Mouse (Mus musculus): ENCODE measurements around the gene Shisal1. TPM values are rescaled to one million over a fixed set of nuclear protein-coding genes. Genes with fewer than 3 reads are reported as not detected.

Shisal1 gene
- polyA plus RNA-seq (2015; fragmentation: Nextera tagmentation; extraction: Ambion mirVana): 1.9 and 2.0 TPM in 2 replicates

DNA sequence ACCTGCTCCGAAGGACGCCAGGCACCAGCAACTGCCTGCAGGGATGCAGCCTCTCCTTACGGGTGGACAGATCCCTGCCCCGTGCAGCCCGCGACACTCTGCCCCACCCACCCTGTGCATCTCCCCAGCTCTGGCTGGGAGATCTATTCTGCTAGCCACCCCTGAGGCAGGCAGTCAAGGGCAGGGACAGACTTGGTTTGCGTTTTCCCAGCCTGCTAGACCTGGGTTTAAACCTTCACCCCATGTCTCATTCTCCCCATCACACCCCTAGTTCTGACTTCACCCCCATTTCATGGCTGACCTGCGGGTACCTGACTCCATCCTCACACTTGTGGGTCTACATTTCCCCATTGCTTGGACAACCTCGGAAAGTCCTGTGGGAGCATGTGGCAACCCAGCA is at the start of gene Shisal1:
Gene Shisal1, minus strand, starts transcription at position 101 of the 400 bp plus-strand sequence.
- no peaks in the 10 kb centered on the region for H3K36me3 ChIP-seq (ENCODE audit: insufficient read depth, low read length)
- no peak for ATAC-seq (ENCODE audit: low FRiP score, low TSS enrichment)
- peak within 1 kb of the TSS; percentile 79 for H3K9ac ChIP-seq (replicated peaks; ENCODE audit: low read length)
- H3K9me3 ChIP-seq (ENCODE audit: low read length): no peaks in the 10 kb centered on the region
- H3K27ac ChIP-seq (ENCODE audit: low read length): no peak within 1 kb of the TSS
- peak within 1 kb of the TSS; percentile 56 for H3K4me3 ChIP-seq (ENCODE audit: low read length)
- peaks cover 43% of the 10 kb centered on the region for H3K27me3 ChIP-seq (ENCODE audit: insufficient read depth, low read length)
- peak within 1 kb of the TSS; percentile 97 for H3K4me2 ChIP-seq (replicated peaks; ENCODE audit: low read depth, low read length)
- H3K4me1 ChIP-seq (ENCODE audit: insufficient read depth, low read length): peaks cover 39% of the 10 kb centered on the region
- WGBS: 17% methylated on average over 9 of the region's 9 CpGs

DNA sequence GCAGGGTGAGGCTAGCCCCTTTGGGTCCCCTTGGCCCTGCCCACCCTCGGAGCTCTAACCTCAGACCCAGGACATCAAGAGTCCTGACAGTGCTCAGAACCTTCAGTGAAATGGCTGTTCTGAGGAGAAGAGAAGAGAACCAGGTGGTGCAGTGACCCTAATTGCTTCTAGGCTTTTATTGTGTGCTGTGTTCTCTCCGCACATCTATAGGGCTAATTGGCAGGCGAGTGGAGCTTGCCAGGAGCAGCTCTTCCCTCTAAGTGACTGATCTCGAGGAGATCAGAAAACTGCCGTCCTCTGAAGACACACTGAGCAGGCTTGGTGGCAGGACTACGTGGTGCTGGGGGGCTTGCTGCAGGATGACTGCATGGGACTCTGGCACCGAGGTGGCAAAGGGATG is 43.6 kb upstream of the Shisal1 start:
- 44% methylated on average over 7 of the region's 7 CpGs for WGBS
- Histone ChIP-seq H3K4me1 (ENCODE audit: insufficient read depth, low read length) (peaks cover 12% of the 10 kb centered on the region; the same call in 1 of the 2 replicates), H3K9me3 (ENCODE audit: low read length) (no peaks in the 10 kb centered on the region), H3K36me3 (ENCODE audit: insufficient read depth, low read length) (no peaks in the 10 kb centered on the region), H3K4me3 (ENCODE audit: low read length) (no peak overlapping the region), H3K27me3 (ENCODE audit: insufficient read depth, low read length) (no peaks in the 10 kb centered on the region), H3K9ac (replicated peaks; ENCODE audit: low read length) (no peak overlapping the region), H3K27ac (ENCODE audit: low read length) (no peak overlapping the region), H3K4me2 (replicated peaks; ENCODE audit: low read depth, low read length) (no peak overlapping the region)
- ATAC-seq (ENCODE audit: low FRiP score, low TSS enrichment): no peak

DNA sequence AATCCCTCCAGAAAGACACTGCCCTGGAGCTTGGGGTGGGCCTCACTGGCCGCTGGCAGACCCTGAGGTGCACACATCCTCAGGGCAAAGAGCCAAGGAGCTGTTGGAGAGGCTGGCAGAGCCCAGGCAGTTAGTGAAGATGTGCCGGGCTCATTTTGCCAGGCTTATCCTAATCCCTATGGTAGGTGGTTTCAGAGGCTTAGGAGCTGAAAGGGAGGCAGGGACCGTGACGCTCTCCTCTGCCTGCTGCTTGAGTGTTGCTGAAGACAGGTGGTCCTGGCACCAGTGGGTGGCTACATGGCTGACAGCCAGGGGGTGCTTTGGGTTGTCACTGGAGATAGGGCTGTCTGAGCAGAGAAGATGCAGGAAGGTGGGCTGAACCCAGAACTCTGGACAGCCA is 37.4 kb upstream of the Shisal1 start:
- Histone ChIP-seq H3K4me2 (replicated peaks; ENCODE audit: low read depth, low read length) (no peak overlapping the region), H3K4me3 (ENCODE audit: low read length) (no peak overlapping the region), H3K9ac (replicated peaks; ENCODE audit: low read length) (peak overlapping the region; percentile 1; the same call in 1 of the 2 replicates), H3K9me3 (ENCODE audit: low read length) (no peaks in the 10 kb centered on the region), H3K27me3 (ENCODE audit: insufficient read depth, low read length) (0 out of 2 replicates have a peak, but pooled peaks cover 4% of the 10 kb centered on the region), H3K27ac (ENCODE audit: low read length) (0 out of 2 replicates have a peak overlapping the region, but pooled peaks have one; percentile 3), H3K36me3 (ENCODE audit: insufficient read depth, low read length) (no peaks in the 10 kb centered on the region), H3K4me1 (ENCODE audit: insufficient read depth, low read length) (peaks cover 44% of the 10 kb centered on the region)
- WGBS: 54% methylated on average over 4 of the region's 4 CpGs
- no peak for ATAC-seq (ENCODE audit: low FRiP score, low TSS enrichment)

DNA sequence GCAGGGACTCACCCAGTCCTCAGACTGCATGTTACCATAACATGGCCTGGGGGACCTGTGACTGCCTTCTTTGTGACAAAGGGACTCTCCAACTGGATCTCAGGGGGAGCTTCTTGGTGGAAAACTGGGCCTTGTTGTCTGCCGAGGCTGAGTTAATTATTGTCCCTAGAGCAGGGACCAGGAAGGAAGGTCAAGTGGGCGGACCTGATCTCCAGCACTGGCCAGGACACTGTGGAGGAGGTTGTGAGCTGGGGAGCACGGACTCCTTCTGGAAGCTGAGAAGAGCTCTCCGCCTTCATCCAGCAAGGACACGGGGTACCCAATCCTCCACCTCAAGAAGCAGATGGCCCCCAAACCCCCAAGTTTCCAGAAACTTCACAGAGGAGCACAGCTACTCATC is 36.7 kb upstream of the Shisal1 start:
- Histone ChIP-seq H3K4me1 (ENCODE audit: insufficient read depth, low read length) (peaks cover 44% of the 10 kb centered on the region), H3K9me3 (ENCODE audit: low read length) (no peaks in the 10 kb centered on the region), H3K4me2 (replicated peaks; ENCODE audit: low read depth, low read length) (0 out of 2 replicates have a peak overlapping the region, but pooled peaks have one; percentile 13), H3K27ac (ENCODE audit: low read length) (0 out of 2 replicates have a peak overlapping the region, but pooled peaks have one; percentile 48), H3K36me3 (ENCODE audit: insufficient read depth, low read length) (no peaks in the 10 kb centered on the region), H3K4me3 (ENCODE audit: low read length) (no peak overlapping the region), H3K27me3 (ENCODE audit: insufficient read depth, low read length) (0 out of 2 replicates have a peak, but pooled peaks cover 4% of the 10 kb centered on the region), H3K9ac (replicated peaks; ENCODE audit: low read length) (peak overlapping the region; percentile 34; the same call in 1 of the 2 replicates)
- peak; percentile 73; the same call in 1 of the 2 replicates for ATAC-seq (ENCODE audit: low FRiP score, low TSS enrichment)
- 15% methylated on average over 5 of the region's 5 CpGs for WGBS

DNA sequence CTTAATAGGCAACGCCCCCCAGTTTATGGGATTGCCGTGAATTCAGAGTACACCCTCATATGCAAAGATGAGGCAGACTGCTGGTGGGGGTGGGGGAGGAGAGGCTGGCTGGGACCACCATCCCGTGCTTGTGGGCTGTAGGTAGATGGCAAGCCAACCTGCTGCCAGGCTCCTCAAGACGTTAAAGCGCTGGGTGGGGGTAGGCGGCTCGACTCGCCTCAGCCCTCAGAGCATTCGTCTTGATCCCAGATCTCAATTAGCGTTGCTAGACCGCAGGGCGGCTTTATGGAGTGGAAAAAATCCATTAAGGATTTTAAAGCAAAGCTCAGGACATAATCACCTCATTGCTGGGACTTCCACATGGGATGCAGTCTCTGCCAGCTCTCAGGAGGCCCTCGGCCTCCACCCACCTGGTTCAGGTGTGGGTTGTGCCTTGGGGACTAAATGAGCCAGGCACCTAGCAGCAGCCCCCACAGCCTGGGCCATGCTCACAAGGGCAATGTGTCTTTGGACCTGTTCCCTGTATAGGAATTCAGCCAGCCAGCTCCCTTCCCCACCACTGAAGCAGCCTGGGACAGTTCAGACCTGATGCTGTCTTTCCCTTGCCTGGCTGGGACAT is 34.5 kb upstream of the Shisal1 start:
- ATAC-seq (ENCODE audit: low FRiP score, low TSS enrichment): peak; percentile 67
- Histone ChIP-seq H3K4me2 (replicated peaks; ENCODE audit: low read depth, low read length) (no peak overlapping the region), H3K4me1 (ENCODE audit: insufficient read depth, low read length) (peaks cover 35% of the 10 kb centered on the region), H3K27me3 (ENCODE audit: insufficient read depth, low read length) (0 out of 2 replicates have a peak, but pooled peaks cover 4% of the 10 kb centered on the region), H3K36me3 (ENCODE audit: insufficient read depth, low read length) (no peaks in the 10 kb centered on the region), H3K9ac (replicated peaks; ENCODE audit: low read length) (no peak overlapping the region), H3K4me3 (ENCODE audit: low read length) (no peak overlapping the region), H3K9me3 (ENCODE audit: low read length) (no peaks in the 10 kb centered on the region), H3K27ac (ENCODE audit: low read length) (peak overlapping the region; percentile 64; the same call in 1 of the 2 replicates)
- 31% methylated on average over 13 of the region's 13 CpGs for WGBS

DNA sequence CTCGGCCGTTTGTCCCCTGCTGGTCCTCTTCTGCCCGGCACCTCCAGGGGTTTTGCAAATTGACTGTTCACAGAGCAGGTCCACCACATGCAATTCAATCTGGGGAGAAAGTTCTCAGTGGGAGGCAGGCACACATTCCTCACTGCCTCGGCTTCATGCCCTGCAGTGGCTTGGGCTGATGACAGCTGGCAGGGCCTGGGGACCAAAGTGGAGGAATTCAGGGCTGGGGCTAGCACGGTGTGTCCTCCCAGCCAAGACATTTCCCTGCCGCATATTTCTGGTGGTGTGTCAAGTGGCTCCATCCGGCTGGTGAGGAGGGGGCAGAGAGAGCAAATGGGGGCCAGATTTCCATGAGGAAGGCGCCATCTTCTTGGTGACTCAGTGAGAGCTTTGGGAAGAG is 22.5 kb upstream of the Shisal1 start:
- H3K4me1 ChIP-seq (ENCODE audit: insufficient read depth, low read length): peaks cover 17% of the 10 kb centered on the region
- ATAC-seq (ENCODE audit: low FRiP score, low TSS enrichment): no peak
- no peaks in the 10 kb centered on the region for H3K9me3 ChIP-seq (ENCODE audit: low read length)
- WGBS: 30% methylated on average over 8 of the region's 8 CpGs
- no peak overlapping the region for H3K4me2 ChIP-seq (replicated peaks; ENCODE audit: low read depth, low read length)
- H3K36me3 ChIP-seq (ENCODE audit: insufficient read depth, low read length): no peaks in the 10 kb centered on the region
- H3K27me3 ChIP-seq (ENCODE audit: insufficient read depth, low read length): peaks cover 2% of the 10 kb centered on the region; the same call in 1 of the 2 replicates
- no peak overlapping the region for H3K27ac ChIP-seq (ENCODE audit: low read length)
- no peak overlapping the region for H3K4me3 ChIP-seq (ENCODE audit: low read length)
- no peak overlapping the region for H3K9ac ChIP-seq (replicated peaks; ENCODE audit: low read length)

DNA sequence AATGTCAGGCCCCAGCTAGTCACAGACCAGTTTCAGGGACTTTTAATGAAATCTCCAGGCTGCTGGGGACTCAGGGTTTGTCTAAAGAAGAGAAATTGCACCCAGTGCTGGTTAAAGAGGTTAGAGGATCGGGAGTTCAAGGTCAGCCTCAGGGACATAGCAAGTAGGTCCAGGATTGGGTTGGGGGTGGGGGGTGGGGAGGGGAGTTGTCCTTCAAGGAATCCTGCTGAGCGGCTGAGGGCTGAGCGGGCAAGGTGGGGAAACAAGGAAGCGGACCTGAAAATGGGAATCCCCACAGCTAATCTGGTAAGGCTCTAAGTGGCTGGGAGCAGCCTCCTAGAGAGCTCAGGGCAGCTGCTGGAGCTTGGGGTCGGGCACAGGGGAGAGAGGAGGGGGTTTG is 20.9 kb upstream of the Shisal1 start:
- ATAC-seq (ENCODE audit: low FRiP score, low TSS enrichment): no peak
- Histone ChIP-seq H3K27me3 (ENCODE audit: insufficient read depth, low read length) (peaks cover 2% of the 10 kb centered on the region; the same call in 1 of the 2 replicates), H3K9me3 (ENCODE audit: low read length) (no peaks in the 10 kb centered on the region), H3K9ac (replicated peaks; ENCODE audit: low read length) (no peak overlapping the region), H3K4me1 (ENCODE audit: insufficient read depth, low read length) (peaks cover 17% of the 10 kb centered on the region), H3K4me2 (replicated peaks; ENCODE audit: low read depth, low read length) (no peak overlapping the region), H3K4me3 (ENCODE audit: low read length) (no peak overlapping the region), H3K27ac (ENCODE audit: low read length) (no peak overlapping the region), H3K36me3 (ENCODE audit: insufficient read depth, low read length) (no peaks in the 10 kb centered on the region)
- 75% methylated on average over 5 of the region's 5 CpGs for WGBS

DNA sequence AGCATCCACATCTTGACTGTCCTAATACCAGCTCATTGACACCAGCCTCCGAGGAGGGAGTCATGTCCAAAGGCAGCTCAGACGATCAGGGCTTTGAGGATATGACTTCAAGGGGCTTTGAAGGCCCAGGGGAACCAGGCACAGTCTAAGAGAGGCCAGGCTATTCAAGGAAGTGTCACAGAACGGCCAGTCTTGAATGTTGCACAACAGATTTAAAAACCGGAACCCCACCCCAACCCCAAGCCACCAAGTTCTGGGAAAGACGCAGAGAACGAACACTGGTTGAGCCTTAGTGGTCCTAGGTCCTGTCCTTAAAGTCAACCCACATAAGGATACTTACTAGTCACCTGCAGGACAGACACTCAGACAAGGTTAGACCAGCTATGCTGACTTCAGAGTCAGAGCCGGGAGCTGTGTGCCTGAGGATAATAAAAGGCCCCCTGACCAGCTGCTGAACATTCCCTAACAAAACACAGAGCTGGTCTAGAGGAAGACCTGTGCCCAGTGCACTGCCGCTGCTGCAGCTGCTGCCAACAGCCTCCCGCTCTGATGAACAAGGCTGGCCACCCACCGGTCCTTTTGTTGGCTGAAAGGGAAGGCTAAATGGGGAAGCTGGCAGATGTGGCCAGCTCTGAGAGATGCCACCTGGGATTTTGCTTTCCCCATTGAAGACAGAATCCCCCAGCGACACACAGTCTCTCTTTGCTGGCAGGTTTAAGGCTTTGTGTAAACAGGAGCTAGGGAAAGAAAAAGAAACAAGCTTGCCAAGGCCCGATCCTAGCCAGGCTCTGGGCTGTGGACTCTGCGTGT is 19.8 kb upstream of the Shisal1 start:
- Histone ChIP-seq H3K4me1 (ENCODE audit: insufficient read depth, low read length) (peaks cover 17% of the 10 kb centered on the region), H3K4me2 (replicated peaks; ENCODE audit: low read depth, low read length) (no peak overlapping the region), H3K36me3 (ENCODE audit: insufficient read depth, low read length) (no peaks in the 10 kb centered on the region), H3K9ac (replicated peaks; ENCODE audit: low read length) (no peak overlapping the region), H3K27ac (ENCODE audit: low read length) (no peak overlapping the region), H3K9me3 (ENCODE audit: low read length) (no peaks in the 10 kb centered on the region), H3K4me3 (ENCODE audit: low read length) (no peak overlapping the region), H3K27me3 (ENCODE audit: insufficient read depth, low read length) (no peaks in the 10 kb centered on the region)
- ATAC-seq (ENCODE audit: low FRiP score, low TSS enrichment): no peak; the same call in 1 of the 2 replicates
- 38% methylated on average over 13 of the region's 13 CpGs for WGBS

DNA sequence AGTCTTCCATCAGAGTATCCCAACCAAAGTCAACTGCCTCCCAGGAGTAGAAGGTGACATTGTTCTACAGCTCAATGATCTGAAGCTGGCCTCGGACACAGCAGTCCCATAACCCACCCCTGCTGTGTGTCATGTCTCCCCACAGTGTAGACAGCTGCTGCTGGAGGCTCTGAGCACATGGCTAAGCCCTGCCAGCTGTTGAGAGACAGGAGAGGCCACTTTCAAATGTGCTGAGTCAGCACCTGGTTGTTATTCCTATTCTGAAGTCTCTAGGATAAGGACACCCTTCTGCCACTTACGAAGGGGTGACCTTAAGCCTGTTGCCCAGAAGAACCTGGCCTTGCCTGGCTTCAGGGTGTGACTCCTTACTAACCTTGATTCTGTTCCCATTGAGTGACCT is 14.5 kb upstream of the Shisal1 start:
- 52% methylated on average over 2 of the region's 2 CpGs for WGBS
- Histone ChIP-seq H3K4me1 (ENCODE audit: insufficient read depth, low read length) (peaks cover 2% of the 10 kb centered on the region; the same call in 1 of the 2 replicates), H3K27ac (ENCODE audit: low read length) (no peak overlapping the region), H3K36me3 (ENCODE audit: insufficient read depth, low read length) (no peaks in the 10 kb centered on the region), H3K9ac (replicated peaks; ENCODE audit: low read length) (no peak overlapping the region), H3K4me2 (replicated peaks; ENCODE audit: low read depth, low read length) (no peak overlapping the region), H3K27me3 (ENCODE audit: insufficient read depth, low read length) (no peaks in the 10 kb centered on the region), H3K4me3 (ENCODE audit: low read length) (no peak overlapping the region), H3K9me3 (ENCODE audit: low read length) (no peaks in the 10 kb centered on the region)
- no peak for ATAC-seq (ENCODE audit: low FRiP score, low TSS enrichment)

Data from kidney, embryonic 16.5 days (tissue).